Mouse (Mus musculus): ENCODE results near the gene Efna2. TPM values are rescaled to one million over a fixed set of nuclear protein-coding genes. Genes with fewer than 3 reads are reported as not detected.
A peak's percentile ranks its signal among the peaks of the same experiment; 100 is the strongest.

The Efna2 gene
- total RNA-seq (2021), result 1 to 10 TPM; 1.1 to 1.4 TPM
- long read RNA-seq, experiment 1, transcript Efna2-201 (4 exons, 2,131 nt), result major isoform, 5 of 5 reads
- long read RNA-seq, experiment 1, partial matches to known transcripts, result 0 of 5 reads
- long read RNA-seq, experiment 1, other reads (novel, unspliced or antisense), result 0 of 5 reads
- long read RNA-seq, experiment 2, partial matches to known transcripts, result 0 of 1 reads
- long read RNA-seq, experiment 2, other reads (novel, unspliced or antisense), result 0 of 1 reads

DNA sequence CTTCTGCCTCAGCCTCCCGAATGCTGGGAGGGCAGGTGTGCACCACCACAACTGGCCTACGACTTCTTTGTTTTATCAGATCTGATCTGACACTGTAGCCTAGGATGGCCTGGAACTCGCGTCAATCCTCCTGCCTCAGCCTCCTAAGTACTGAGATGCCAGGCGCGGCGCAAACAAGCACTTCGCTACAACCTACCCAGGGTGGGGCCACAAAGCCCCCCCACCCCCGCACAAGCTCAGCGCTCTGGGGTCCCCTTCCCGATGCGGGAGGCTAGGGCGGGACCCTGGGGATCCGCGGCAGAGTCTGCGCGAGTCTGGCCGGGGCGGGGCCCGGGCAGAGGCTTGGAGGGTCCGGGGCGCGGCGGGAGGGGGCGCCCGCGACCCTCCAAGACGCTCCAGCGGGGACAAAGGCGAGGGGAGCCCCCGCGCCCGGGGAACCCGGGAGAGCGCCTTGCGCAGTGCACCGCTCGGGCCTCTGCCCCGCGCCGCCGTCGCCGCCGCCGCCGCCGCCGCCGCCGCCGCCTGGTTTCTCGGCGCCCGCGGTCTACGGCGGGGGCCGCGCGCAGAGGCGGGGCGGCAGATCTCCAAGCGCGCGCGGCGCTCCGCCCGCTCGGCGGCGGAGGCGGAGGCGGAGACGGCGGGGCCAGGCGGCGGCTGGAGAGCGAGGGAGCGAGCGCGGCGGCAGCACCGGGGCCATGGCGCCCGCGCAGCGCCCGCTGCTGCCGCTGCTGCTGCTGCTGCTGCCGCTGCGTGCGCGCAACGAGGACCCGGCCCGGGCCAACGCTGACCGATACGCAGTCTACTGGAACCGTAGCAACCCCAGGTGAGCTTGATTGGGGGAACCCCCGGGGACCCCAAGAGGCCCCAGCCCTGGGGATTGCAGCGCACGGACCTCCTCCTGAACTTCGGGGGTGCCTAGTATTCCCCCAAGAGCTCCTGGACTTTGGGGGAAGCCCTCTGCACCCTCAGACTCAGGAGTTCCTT, at the start of gene Efna2:
Gene Efna2, plus strand, starts transcription at position 415 of the 984 bp plus-strand sequence.
- intact Hi-C loops (cut with DNase I), result loop anchor here (5.0 kb wide), 1 partner anchor 163 kb away; no protein-coding TSS in a partner anchor
- peak; percentile 59 to 71 for DNase-seq

DNA sequence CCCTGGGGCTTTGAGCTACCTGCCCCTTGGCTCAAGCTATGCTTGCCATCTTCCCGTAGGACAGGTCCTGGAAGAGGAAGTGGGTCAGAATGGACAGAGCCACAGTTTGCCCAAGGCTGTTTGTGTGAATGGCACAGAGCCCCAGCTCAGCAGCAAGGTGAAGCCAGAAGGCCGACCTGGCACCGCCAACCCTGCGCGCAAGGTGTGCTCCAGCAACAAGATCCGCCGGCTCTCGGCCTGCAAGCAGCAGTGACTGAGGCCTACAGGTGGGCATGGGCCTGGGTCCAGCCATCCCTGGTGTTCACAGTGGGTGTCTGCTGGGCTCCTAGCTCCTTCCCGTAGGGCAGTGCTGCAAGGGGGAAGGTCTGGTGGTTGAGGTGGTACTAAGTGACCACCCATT, 49.4 kb upstream of the Efna2 start:
- intact Hi-C loops (cut with DNase I), result loop anchor here (10.0 kb wide), 1 partner anchor 165 kb away; the partner anchor contains the start of gene Wdr18

DNA sequence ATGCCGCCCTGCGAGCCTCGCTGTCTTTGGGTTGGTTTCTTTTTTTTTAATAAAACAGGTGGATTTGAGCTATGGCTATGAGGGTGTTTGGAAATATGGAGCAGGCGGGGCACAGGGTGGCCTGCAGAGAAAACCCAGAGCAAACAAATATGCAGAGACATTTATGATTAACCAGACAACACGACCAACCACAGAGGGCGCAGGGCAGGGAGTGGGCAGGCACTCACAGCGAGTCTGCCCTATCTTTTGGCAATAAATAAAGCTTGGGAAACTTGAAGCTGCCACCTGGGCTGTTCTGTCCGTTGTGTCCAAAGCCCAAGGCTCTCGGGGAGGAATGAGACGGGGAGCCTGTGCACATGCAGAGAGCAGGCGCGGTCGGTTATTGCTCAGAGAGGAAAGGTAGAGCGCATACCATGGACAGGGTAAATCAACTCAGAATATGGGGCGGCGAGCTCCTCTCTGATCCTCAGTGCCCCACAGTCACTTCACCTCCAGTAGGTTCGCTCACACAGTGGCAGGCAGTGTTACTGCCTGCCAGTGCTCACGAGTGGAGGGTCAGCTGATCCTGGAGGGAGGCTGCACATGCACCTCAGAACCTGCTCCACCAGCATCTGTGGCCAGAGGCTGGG, 48.8 kb upstream of the Efna2 start:
- DNase-seq, result no peak

More for the DNA sequence above, 49.4 kb upstream of the Efna2 start:
- no peak for DNase-seq

DNA sequence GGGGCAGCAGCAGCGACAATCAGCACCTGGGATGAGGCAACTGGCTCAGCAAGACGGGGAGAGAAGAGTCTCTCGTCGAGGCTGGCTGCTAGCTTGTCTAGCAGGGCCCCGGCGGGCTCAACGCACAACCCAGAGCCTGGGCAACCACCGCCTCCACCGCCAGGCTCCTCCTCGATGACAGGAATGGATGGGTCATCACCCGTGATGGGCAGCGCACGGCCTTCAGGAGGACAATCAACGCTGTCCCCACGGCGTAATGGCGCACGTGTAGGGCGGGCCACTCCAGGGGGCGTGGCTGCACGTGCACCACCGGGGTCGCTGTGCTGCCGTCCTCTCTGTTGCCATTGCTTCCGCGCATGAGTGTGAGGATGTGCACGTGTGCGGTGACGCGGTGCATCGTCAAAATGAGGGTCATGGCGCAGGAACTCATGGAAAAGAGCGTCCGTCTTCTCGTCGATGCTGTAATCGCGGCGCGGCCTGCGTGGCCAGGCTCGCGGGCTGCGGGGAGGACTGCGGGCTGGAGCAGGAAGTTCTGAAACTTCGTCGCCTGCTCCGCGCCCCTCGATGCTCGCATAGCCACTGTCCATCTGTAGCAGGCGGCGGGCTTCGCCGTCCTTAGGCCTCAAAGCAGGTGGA, 47.8 kb upstream of the Efna2 start:
- DNase-seq, result no peak
- intact Hi-C loops (cut with DNase I), result loop anchor here (10.0 kb wide), 1 partner anchor 167 kb away; the partner anchor contains the start of gene Wdr18

More for the DNA sequence above, 48.8 kb upstream of the Efna2 start:
- intact Hi-C loops (cut with DNase I), result loop anchor here (10.0 kb wide), 1 partner anchor 166 kb away; the partner anchor contains the start of gene Wdr18

DNA sequence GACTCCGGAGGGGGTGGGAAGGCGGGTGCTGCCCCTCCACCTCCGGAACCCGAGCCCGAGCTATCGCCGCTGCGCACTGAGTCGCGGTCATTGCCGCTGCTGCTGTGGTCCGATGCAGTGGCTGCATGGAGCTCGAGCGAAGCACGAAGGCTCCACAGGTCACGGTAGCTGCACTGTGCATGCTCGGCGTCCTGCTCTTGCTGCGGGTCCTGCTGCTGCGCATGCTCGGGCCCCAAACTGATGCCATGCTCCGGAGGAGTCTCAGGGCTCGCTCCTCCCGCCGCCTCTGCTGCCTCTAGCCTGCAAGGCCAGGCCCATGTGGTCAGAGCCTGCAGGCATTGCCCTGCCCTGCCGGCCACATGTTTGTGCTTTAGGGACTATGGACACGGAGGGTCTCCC, 47.3 kb upstream of the Efna2 start:
- intact Hi-C loops (cut with DNase I), result loop anchor here (10.0 kb wide), 1 partner anchor 167 kb away; the partner anchor contains the start of gene Wdr18
- DNase-seq, result no peak

DNA sequence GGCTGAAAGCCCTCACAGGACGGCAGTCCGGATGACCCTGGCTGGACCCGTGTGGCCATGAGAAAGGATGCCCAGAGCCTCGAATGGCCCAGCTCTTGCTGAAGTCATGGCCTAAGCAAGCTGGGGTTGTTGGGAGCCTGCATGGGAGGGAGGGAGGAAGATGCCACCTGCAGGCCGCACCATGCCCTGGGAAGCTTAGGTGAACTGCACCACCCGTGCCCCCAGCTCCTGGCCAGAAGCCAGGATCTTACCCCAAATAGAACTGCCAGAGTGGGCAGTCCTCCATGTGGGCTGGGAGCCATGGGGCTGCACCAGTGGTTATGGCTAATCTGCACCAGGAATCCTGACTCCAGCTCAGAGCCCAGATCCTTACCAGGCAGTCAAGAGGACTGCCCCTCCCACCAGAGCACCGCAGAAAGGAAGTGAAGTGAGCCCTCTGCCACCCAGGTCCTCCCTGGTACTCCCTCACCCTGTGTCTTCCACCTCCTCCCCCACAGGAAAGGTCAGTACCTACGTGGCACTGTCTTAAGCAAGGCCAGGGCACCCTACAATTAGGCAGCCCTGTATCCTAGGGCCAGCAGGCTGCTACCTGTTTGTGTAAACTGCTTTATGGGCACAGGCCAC, 45.9 kb upstream of the Efna2 start:
- intact Hi-C loops (cut with DNase I), result loop anchor here (10.0 kb wide), 1 partner anchor 169 kb away; the partner anchor contains the start of gene Wdr18
- DNase-seq, result peak in 1 of 2 experiments; percentile 73

DNA sequence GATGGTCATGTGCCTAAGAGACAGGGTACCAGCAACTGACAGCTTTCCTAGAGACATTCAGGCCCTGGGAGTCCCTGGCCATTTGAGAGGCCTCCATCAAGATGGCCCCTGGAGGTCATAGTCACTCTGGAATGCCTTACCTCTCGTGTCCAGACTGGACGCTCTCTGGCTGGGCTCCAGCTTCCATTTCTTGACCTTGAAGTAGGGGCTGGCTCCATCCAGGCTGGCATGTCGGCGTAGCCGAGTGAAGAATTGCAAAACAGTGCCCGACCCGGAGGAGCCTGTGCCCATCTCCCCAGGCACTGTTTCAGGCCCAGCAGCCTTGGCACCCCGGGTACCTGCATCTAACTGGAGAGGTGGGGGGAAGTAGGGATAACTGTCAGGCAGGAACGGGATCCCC, 44.9 kb upstream of the Efna2 start:
- DNase-seq, result no peak
- intact Hi-C loops (cut with DNase I), result loop anchor here (10.0 kb wide), 1 partner anchor 170 kb away; the partner anchor contains the start of gene Wdr18

DNA sequence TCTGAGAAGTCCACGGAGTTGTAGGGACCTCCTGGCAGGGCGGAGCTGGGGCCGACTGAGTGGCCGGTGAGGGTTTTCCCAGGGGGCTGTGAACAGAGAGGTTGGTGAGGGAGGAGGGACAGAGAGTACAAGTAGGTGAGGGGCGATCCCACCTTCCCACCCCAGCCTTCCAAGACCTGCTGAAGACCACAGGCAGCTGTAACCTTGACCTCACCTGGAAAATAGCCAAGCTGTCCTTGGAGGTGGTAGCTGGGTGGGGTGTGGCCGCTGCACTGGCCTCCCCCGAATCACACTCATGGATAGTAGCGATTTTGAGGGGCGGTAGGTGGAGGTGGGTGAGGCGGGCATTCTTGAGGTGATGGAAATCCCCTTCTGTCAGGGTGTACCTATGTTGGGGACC, 44.1 kb upstream of the Efna2 start:
- DNase-seq, result no peak
- intact Hi-C loops (cut with DNase I), result loop anchor here (10.0 kb wide), 1 partner anchor 170 kb away; the partner anchor contains the start of gene Wdr18

DNA sequence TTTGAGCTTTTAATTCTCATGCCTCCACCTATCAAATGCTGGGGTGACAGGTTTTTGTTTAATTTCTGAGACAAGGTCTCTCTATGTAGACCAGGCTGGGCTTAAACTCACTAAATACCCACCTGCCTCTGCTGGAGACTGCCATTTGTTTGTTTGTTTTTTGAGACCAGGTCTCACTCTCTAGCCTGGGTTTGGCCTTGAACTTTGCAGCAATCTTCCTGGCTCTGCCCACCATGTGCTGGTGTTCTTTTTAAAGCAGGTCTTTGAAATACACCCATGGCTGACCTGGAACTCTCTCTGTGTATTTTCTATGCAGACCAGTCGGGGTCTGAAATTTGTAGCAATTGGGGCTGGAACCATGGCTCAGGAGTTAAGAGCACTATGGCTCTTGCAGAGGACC, 43.6 kb upstream of the Efna2 start:
- intact Hi-C loops (cut with DNase I), result loop anchor here (2.0 to 10.0 kb wide), 2 partner anchors 19 to 171 kb away; partner anchors contain the start of gene Wdr18
- DNase-seq, result no peak

DNA sequence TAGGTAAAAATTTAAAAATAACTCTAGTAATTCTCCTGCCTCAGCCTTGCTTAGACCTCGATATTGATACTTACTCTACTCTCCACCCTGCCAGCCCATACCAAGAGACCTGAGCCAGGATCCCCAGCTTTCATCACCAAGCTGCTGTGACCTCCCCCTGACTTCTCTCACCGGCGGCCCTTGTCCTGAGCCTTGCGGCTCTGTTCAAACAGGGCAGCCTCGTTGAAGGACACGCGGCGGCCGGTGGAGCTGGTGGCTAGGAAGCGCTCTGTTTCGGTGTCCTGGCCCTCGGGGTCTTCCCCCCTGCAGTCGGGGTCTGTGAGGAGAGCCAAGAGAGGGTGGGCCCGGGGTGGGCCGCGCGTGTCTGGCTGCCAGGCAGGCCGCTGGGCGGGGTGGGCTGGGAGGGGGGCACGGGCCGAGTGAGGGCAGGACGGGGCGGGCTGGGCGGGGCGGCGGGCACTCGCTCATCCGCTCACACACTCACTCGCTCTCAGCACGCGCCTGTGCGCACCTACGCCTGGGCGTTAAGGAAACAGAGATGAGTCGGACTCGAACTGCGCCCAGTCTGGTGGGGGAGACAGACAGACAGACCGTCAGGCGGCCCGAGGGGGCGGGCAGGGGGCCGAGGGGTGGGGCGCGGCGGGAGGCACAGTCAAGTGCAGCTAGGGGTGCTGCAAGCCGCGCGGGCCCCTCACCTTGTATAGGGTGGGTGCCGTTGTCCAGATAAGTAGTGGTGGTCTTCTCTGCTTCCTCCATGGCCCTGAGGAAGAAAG, 42.9 kb upstream of the Efna2 start:
- no peak for DNase-seq
- intact Hi-C loops (cut with DNase I), result loop anchor here (2.0 to 10.0 kb wide), 2 partner anchors 20 to 172 kb away; partner anchors contain the start of gene Wdr18

DNA sequence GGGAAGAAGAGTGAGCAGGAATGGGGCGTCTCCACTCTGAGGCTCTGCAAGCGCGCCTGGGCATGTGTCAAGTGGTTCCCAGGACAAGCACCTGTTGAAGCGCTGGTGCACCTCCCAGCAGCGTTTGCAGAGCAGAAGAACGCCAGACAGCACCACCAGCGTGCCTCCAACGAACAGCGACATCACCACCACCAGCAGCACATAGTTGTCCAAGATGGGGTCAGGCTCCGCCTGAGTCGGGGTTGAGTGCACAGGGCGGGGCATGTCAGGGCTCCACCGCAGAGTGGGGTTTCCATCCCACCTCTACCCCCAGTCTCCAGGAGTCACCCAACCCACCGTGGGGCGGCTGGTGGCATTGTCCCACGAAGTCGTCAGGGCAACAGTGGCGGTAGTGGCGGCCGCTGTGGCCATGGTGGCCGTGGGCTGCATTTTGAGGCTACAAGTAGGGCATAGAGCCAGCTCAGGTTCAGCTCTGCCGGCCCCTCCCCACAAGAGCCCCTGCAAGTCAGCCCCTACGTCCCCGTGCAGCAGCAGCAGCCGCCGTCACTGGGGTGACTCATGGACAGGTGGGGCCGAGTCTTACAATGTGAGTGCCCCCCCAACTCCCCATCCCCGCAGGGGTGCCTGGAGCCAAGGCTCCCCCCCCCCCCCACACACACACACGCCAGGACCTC, 42.2 kb upstream of the Efna2 start:
- DNase-seq, result peak in 1 of 2 experiments; percentile 16
- intact Hi-C loops (cut with DNase I), result loop anchor here (2.0 to 10.0 kb wide), 2 partner anchors 20 to 172 kb away; partner anchors contain the start of gene Wdr18

DNA sequence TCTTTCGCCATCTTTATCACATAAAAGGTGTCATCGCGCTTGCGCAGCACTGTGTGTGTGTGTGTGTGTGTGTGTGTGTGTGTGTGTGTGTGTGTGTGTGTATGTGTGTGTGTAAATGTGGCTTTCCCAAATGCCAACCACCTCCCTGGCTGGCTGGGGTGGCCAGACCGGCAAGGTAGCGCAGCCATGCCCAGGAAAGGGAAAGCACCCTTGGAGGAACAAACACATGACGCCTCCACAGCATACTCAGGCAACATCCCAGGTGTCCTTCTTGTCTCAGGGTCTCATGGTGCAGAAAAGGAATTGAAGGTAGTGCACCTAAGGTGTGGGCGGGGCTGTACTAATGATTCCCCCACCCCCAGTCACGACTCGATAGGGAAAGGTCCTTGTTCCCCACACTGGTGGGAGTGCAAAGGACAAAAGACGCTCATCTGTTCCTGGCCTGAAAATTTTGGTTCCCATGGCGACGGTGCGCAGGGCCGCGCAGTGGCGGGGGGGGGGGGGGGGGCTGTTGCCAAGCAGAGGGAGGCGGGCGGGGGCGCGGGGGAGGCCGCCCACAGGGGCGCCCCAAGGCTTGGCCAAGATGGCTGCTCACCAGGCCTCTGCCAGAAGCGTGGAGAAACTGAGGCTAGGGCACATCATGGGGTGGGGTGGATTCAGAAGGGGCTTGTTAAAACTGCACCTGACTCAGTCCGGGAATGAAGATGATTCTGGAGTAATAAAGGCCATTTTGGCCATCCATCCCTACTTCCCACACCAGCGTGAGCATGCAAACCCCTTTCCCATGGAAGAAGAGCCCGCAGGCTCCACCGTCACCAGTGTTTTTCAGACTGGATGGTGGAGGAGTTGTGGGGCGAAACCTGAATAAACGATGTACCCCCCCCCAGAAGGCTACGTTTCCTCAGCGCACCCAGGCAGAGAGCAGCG, 41.4 kb upstream of the Efna2 start:
- intact Hi-C loops (cut with DNase I), result loop anchor here (2.0 to 10.0 kb wide), 2 partner anchors 21 to 173 kb away; partner anchors contain the start of gene Wdr18
- DNase-seq, result peak in 1 of 2 experiments; percentile 9

DNA sequence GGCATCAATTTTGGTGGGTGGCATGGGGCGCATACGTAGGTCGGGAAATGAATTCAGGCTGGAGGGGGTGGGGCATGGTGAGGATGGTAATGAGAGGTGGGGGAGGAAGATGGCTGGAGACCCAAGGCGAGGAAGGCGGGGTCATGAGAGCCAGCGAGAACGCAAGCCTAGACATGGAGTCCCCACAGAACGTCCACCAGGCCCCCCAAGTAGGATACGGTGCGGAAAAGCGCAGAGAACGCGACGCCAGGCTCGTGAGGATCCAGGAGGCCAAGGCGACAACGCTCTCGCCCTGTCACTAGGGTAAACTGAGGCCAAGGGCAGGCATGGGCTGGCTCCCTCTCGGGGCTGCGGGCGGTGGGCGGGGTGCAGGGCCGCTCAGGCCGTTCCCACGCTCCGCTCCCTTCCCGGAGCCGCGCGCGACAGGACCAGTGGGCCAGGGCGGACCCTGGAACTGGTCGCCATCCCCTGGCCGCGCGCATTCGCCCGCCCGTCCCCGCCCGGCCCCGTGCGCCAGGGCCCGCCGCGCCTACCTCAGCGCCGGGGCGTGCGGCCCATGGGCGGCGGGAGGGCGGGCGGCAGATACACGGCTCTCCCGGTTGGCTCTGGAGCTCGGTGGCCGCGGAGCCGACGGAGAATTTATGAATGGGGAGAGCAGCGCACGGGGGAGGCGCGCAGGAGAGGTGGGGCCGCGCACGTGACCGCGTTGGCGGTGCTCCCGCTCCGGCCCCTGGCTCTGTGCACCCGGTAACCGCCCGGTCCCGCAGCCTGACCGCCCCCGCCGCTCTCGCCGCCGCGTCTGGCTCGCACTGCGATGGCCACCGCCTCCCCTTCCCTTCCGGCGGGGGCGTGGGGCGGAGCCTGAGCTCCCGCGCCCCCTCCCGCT, 40.5 kb upstream of the Efna2 start, which contains the start of gene Atp5d:
Gene Atp5d, plus strand, starts transcription at position 80 of the 886 bp plus-strand sequence.
- peak in 1 of 2 experiments; percentile 69 for DNase-seq
- intact Hi-C loops (cut with DNase I), result loop anchor here (10.0 kb wide), 1 partner anchor 174 kb away; the partner anchor contains the start of gene Wdr18

DNA sequence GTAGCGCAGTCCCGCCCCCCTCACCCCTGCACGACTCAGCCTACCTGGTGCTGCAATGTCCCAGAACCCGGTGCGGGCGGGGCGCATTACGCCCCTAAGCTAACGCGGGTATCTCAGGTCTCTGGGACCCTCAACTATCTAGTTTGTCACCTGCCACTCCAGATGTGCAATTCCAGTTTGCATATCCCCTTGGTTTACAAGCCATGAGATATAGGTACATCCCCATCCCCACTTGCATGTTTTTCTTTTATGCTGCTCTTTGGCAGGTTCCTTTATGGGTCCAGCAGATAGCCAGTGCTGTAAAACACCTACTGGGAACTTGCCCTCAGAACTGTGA, 39.9 kb upstream of the Efna2 start:
- intact Hi-C loops (cut with DNase I), result loop anchor here (10.0 kb wide), 1 partner anchor 175 kb away; the partner anchor contains the start of gene Wdr18
- no peak for DNase-seq

DNA sequence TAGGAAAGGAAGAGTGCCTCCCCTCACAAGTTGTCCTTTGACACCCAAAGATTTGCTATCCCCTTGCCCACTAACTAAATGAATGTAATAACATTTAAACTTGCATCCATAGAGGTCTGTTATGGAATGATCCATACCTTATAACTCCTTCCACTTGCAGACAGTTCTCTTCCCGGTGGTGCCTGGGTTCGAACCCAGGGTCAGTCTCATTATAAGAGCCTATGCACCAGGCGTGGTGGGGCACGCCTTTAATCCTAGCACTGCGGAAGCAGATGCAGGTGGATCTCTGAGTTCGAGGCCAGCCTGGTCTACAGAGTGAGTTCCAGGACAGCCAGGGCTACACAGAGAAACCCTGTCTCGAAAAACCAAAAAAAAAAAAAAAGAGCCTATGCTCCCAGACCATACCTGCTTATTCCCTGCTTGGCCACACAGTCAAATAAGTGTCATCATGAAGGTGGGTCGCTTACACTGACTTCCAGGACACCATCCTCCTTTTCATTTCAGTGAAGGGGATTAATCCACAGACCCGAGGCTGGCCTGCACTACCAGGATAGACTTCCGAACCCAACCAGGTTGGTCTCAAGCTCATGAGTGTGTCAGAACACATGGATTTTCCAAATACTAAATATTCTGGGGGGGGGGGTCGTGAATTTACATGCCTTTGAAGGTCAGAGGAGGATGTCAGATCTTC, 39.2 kb upstream of the Efna2 start:
- DNase-seq, result peak in 1 of 2 experiments; percentile 1
- intact Hi-C loops (cut with DNase I), result loop anchor here (2.0 to 10.0 kb wide), 2 partner anchors 153 to 175 kb away; partner anchors contain the start of gene Wdr18

All from heart, postnatal 14 days (tissue).